23 mouse cellular contexts compared by ENCODE assay signal in genomic region chr6:114074256-114074655, GRCm38 (mm10). TPM values are rescaled to one million over a fixed set of nuclear protein-coding genes. Genes with fewer than 3 reads are reported as not detected.
"Had no signal": no experiment of that assay in that cellular context is flagged by ENCODE, and none has a peak within 500 bp of the region (broad histone marks: within the 10 kb centered on the region; RNA-seq: fewer than 3 reads in every experiment).

No protein-coding gene starts in this region.

- DNase-seq: gastrocnemius, adult 2 months; gastrocnemius, postnatal 10 days; gastrocnemius, postnatal 25 days; heart, adult 18-20 months; heart, postnatal 10 days; heart, postnatal 4 days; kidney, adult 18-20 months; kidney, adult 8-10 months; kidney, postnatal 10 days; kidney, postnatal 25 days; kidney, postnatal 4 days; left cerebral cortex, postnatal 4 days had no signal

RNA-seq across cellular contexts. Expression of gene Slc6a11, which starts 56.8 kb away (rescaled TPM):
- total RNA-seq: granulocyte monocyte progenitor cell, adult 5-6 weeks; heart, adult 18-20 months; heart, adult 8-10 months; heart, postnatal 10 days; heart, postnatal 25 days; liver, adult 2 months had no signal
- polyA plus RNA-seq: heart, embryonic 12.5 days; heart, embryonic 14.5 days; heart, embryonic 16.5 days; inflammation-experienced regulatory T-cells, adult 6 months; intestine, postnatal 0 days; liver, adult 2 months; liver, embryonic 12.5 days; liver, embryonic 16.5 days had no signal
